Mouse (Mus musculus): ENCODE results near the gene Ndufa11. TPM values are rescaled to one million over a fixed set of nuclear protein-coding genes. Genes with fewer than 3 reads are reported as not detected.

The Ndufa11 gene
- polyA plus RNA-seq (2012) = 70.5 and 83.1 TPM in 2 replicates

GRCm38 (mm10) chr17:56717363-56718058 lies at the start of gene Ndufa11, which contains the start of gene Vmac:
TSS of gene Ndufa11 (plus strand) at chr17:56717767.
TSS of gene Vmac (minus strand) at chr17:56718022.
- Histone ChIP-seq H3K4me3 (replicated peaks) (peak within 1 kb of the TSS; percentile 87), H3K4me1 (ENCODE audit: control insufficient read depth) (peaks cover 55% of the 10 kb centered on the region), H3K27me3 (ENCODE audit: control insufficient read depth) (no peaks in the 10 kb centered on the region), H3K36me3 (ENCODE audit: control insufficient read depth) (peaks cover 45% of the 10 kb centered on the region), H3K9me3 (ENCODE audit: control insufficient read depth, low read length) (no peaks in the 10 kb centered on the region)
- TF ChIP-seq GATA1 (IDR thresholded peaks at IDR 0.05; ENCODE audit: low read length) = no peak

GRCm38 (mm10) chr17:56668384-56669144 lies 49.0 kb upstream of the Ndufa11 start:
- Histone ChIP-seq H3K4me1 (ENCODE audit: control insufficient read depth) (peaks cover 31% of the 10 kb centered on the region), H3K9me3 (ENCODE audit: control insufficient read depth, low read length) (no peaks in the 10 kb centered on the region), H3K27me3 (ENCODE audit: control insufficient read depth) (peaks cover 44% of the 10 kb centered on the region), H3K4me3 (replicated peaks) (peak overlapping the region; percentile 41), H3K36me3 (ENCODE audit: control insufficient read depth) (no peaks in the 10 kb centered on the region)
- TF ChIP-seq TAL1 (IDR thresholded peaks at IDR 0.05; ENCODE audit: low read length) = no peak
- no peak for TF ChIP-seq GATA1 (IDR thresholded peaks at IDR 0.05; ENCODE audit: low read length)

GRCm38 (mm10) chr17:56669766-56670165 lies 47.8 kb upstream of the Ndufa11 start:
- peaks cover 3% of the 10 kb centered on the region for H3K36me3 ChIP-seq (ENCODE audit: control insufficient read depth)
- H3K9me3 ChIP-seq (ENCODE audit: control insufficient read depth, low read length) = no peaks in the 10 kb centered on the region
- H3K27me3 ChIP-seq (ENCODE audit: control insufficient read depth) = peaks cover 35% of the 10 kb centered on the region
- no peak overlapping the region for H3K4me3 ChIP-seq (replicated peaks)
- no peak for TF ChIP-seq TAL1 (IDR thresholded peaks at IDR 0.05; ENCODE audit: low read length)
- TF ChIP-seq GATA1 (IDR thresholded peaks at IDR 0.05; ENCODE audit: low read length) = no peak
- peaks cover 37% of the 10 kb centered on the region for H3K4me1 ChIP-seq (ENCODE audit: control insufficient read depth)

GRCm38 (mm10) chr17:56672941-56673646 lies 44.5 kb upstream of the Ndufa11 start, which contains the start of gene Ranbp3:
TSS of gene Ranbp3 (plus strand) at chr17:56673294.
- peaks cover 13% of the 10 kb centered on the region for H3K27me3 ChIP-seq (ENCODE audit: control insufficient read depth)
- no peaks in the 10 kb centered on the region for H3K9me3 ChIP-seq (ENCODE audit: control insufficient read depth, low read length)
- peaks cover 36% of the 10 kb centered on the region for H3K36me3 ChIP-seq (ENCODE audit: control insufficient read depth)
- peak within 1 kb of the TSS; percentile 98 for H3K4me3 ChIP-seq (replicated peaks)
- no peak for TF ChIP-seq GATA1 (IDR thresholded peaks at IDR 0.05; ENCODE audit: low read length)
- no peak for TF ChIP-seq TAL1 (IDR thresholded peaks at IDR 0.05; ENCODE audit: low read length)
- peaks cover 67% of the 10 kb centered on the region for H3K4me1 ChIP-seq (ENCODE audit: control insufficient read depth)

GRCm38 (mm10) chr17:56673647-56674416 lies 43.7 kb upstream of the Ndufa11 start:
- TF ChIP-seq GATA1 (IDR thresholded peaks at IDR 0.05; ENCODE audit: low read length) = no peak
- no peak for TF ChIP-seq TAL1 (IDR thresholded peaks at IDR 0.05; ENCODE audit: low read length)
- H3K36me3 ChIP-seq (ENCODE audit: control insufficient read depth) = peaks cover 41% of the 10 kb centered on the region
- peaks cover 61% of the 10 kb centered on the region for H3K4me1 ChIP-seq (ENCODE audit: control insufficient read depth)
- no peaks in the 10 kb centered on the region for H3K9me3 ChIP-seq (ENCODE audit: control insufficient read depth, low read length)
- peaks cover 6% of the 10 kb centered on the region for H3K27me3 ChIP-seq (ENCODE audit: control insufficient read depth)
- peak overlapping the region; percentile 98 for H3K4me3 ChIP-seq (replicated peaks)

- TF ChIP-seq GATA1 (IDR thresholded peaks at IDR 0.05; ENCODE audit: low read length) (no peak), TAL1 (IDR thresholded peaks at IDR 0.05; ENCODE audit: low read length) (no peak)
- H3K9me3 ChIP-seq (ENCODE audit: control insufficient read depth, low read length) = no peaks in the 10 kb centered on the region
- no peaks in the 10 kb centered on the region for H3K27me3 ChIP-seq (ENCODE audit: control insufficient read depth)
- H3K4me1 ChIP-seq (ENCODE audit: control insufficient read depth) = peaks cover 88% of the 10 kb centered on the region
- no peak overlapping the region for H3K4me3 ChIP-seq (replicated peaks)
- peaks cover 97% of the 10 kb centered on the region for H3K36me3 ChIP-seq (ENCODE audit: control insufficient read depth)
These were observed 35.8 kb upstream of the Ndufa11 start for GRCm38 (mm10) chr17:56681791-56682190.

GRCm38 (mm10) chr17:56682880-56683279 lies 34.7 kb upstream of the Ndufa11 start:
- TF ChIP-seq GATA1 (IDR thresholded peaks at IDR 0.05; ENCODE audit: low read length) (peak; percentile 34; the same call in 1 of the 2 replicates), TAL1 (IDR thresholded peaks at IDR 0.05; ENCODE audit: low read length) (no peak)
- no peaks in the 10 kb centered on the region for H3K9me3 ChIP-seq (ENCODE audit: control insufficient read depth, low read length)
- H3K4me3 ChIP-seq (replicated peaks) = peak overlapping the region; percentile 2
- H3K4me1 ChIP-seq (ENCODE audit: control insufficient read depth) = peaks cover 90% of the 10 kb centered on the region
- H3K27me3 ChIP-seq (ENCODE audit: control insufficient read depth) = no peaks in the 10 kb centered on the region
- peaks cover 97% of the 10 kb centered on the region for H3K36me3 ChIP-seq (ENCODE audit: control insufficient read depth)

GRCm38 (mm10) chr17:56683546-56684140 lies 33.9 kb upstream of the Ndufa11 start:
- TF ChIP-seq GATA1 (IDR thresholded peaks at IDR 0.05; ENCODE audit: low read length) = no peak
- TF ChIP-seq TAL1 (IDR thresholded peaks at IDR 0.05; ENCODE audit: low read length) = no peak
- Histone ChIP-seq H3K36me3 (ENCODE audit: control insufficient read depth) (peaks cover 100% of the 10 kb centered on the region), H3K4me3 (replicated peaks) (no peak overlapping the region), H3K27me3 (ENCODE audit: control insufficient read depth) (no peaks in the 10 kb centered on the region), H3K4me1 (ENCODE audit: control insufficient read depth) (peaks cover 95% of the 10 kb centered on the region), H3K9me3 (ENCODE audit: control insufficient read depth, low read length) (no peaks in the 10 kb centered on the region)

Measured in erythroblast, embryonic 14.5 days (primary cell).